Mouse (Mus musculus) urinary bladder, postnatal 4 days (tissue): ENCODE data around the gene Hif3a.

ENCODE experiments used
- DNase-seq, 2 experiments: peaks; one replicate each; pipeline ENCODE4 v3.0.0; 2021 to 2022; ENCODE audit warnings: low spot score in 2 of 2

The Hif3a gene

GRCm38 (mm10) chr7:17024814-17025504, 37.3 kb downstream of the Hif3a start:
- no peak for DNase-seq

- no peak for DNase-seq
Measured at GRCm38 (mm10) chr7:17024141-17024540, 38.1 kb downstream of the Hif3a start.

GRCm38 (mm10) chr7:17023701-17024100, 38.5 kb downstream of the Hif3a start:
- DNase-seq: no peak

DNA sequence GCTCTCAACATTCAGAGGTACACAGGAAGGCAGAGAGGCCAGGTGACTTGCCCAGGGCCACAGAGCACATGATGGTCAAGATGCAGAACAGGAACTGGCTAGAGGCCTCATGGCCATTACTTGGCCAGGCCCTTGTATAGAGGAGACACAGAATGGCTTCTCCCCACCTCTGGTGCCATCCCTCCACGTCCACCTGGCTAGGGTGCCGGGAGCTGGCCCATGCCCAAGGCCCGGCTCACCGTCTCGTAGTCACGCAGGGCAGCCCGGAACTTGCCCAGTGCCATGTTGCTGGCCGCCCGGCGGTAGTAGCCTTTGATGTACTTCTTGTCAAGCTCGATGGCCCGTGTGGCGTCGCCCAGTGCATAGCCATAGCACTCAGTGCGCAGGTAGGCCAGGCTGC, 40.1 kb downstream of the Hif3a start:
- no peak for DNase-seq

- DNase-seq: no peak
Measured at GRCm38 (mm10) chr7:17019426-17020166, 42.6 kb downstream of the Hif3a start.

- DNase-seq: no peak
Measured at GRCm38 (mm10) chr7:17017921-17018320, 44.3 kb downstream of the Hif3a start.

- DNase-seq: peak; percentile 82 to 87
Measured at GRCm38 (mm10) chr7:17017036-17017435, 45.2 kb downstream of the Hif3a start.

- DNase-seq: no peak
Measured at GRCm38 (mm10) chr7:17015381-17015780, 46.8 kb downstream of the Hif3a start.

DNA sequence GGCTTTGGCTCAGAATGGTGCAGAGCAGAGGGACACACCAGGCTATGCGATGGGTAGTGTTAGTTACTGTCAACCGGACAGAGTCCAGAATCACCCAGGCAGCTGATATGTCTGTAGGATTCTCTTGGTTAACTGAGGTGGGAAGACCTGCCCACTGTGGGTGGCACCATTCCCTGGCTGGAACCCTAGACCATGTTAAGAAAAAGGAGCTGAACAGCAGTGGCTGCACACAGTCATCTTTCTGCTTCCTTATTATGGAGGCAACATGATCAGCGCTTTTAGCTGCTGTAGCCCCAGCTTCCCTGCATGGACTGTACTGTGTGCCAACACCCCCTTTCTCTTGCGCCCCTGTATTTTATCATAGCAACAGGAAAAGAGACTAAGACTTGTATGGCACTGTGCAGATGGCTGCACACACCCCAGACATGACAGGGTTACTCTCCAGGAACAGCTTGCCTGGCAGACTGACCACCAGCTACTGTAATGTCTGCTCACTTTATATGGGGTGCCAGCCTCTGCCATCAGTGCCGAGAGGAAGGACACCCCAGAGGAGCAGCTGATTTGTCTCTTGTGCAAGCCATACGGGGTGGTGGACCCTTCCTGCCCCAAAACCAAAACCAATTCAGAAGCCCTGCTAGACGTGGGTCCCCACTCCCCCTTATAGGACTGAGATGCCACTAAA, 50.2 kb downstream of the Hif3a start:
- no peak for DNase-seq

- no peak for DNase-seq
Measured at GRCm38 (mm10) chr7:17010010-17010347, 52.2 kb downstream of the Hif3a start.

GRCm38 (mm10) chr7:17009326-17010009, 52.8 kb downstream of the Hif3a start:
- no peak for DNase-seq

DNA sequence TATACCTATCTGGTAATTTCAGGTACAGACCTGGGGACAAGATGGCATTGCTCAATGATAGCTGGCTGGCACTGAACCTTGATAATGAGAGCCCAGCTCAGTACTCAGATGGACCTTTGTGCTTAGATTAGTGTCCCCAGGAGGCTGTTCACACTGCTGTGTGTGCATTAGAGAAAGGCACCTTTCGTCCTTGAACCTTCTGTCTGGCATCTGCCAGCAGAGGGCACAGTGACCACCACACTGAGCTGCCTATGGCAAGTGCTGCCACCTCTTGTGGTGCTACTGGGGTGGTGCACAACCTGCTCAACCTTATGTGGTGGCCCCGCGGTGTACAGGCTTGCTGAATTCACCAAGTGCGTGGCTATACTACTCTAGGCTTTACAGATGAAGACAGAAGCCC, 54.9 kb downstream of the Hif3a start:
- no peak for DNase-seq

DNA sequence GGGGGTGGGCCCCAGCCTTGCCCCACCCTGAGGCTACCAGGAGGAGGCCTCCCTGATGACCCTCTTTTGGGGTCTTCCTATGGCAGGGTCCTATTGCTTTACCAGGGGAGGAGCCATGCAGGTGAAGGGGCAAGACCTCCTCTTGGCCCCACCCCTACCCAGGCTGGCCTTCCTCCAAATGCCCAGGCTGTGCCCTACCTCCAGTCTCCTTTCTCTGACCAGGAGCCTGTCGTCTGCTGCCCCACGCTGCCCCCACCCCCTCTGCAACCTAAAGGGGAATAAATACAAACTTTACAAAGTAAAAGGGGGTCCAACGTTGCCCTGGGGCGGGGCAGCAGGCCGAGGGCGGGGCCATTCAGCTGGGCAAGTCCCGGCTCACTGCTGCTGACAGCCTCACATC, 57.5 kb downstream of the Hif3a start:
- DNase-seq: no peak

DNA sequence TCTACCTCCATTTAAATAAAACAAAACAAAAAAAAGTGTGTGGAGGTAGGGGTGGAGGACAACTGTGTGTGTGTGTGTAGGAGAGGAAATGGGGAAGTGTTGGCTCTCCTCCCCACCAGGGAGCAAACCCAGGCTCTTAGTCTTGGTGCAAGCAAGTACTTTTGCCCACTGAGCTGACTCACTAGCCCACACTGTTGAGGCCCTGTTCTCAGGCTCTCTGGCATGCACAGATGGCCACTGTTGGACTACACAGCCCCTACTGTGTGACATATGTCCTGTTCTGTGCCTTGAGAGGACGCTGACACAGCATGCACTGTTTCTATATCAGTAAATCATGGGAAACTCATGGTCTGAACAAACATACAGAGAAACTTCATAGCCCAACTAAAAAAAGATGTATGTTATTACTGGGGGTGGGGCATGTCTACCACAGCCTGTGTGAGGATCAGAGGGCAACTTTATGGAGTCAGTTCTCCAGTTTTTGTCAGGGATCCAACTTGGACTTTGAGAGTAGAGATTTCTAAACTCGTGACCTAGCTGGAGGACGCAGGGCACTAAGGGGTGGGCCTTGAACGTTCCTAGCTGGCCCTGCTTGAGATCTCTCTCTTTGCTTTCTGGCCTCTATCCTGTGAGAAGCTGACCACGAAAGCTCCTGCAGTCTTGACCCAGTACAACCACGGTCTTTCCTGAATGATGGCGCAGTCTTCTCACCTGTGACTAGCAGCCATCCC, 58.8 kb downstream of the Hif3a start:
- no peak for DNase-seq

- DNase-seq: peak; percentile 66 to 78
Measured at GRCm38 (mm10) chr7:17002375-17003195, 59.6 kb downstream of the Hif3a start.

- peak; percentile 81 to 93 for DNase-seq
Measured at GRCm38 (mm10) chr7:16999650-17000049, 62.6 kb downstream of the Hif3a start.

DNA sequence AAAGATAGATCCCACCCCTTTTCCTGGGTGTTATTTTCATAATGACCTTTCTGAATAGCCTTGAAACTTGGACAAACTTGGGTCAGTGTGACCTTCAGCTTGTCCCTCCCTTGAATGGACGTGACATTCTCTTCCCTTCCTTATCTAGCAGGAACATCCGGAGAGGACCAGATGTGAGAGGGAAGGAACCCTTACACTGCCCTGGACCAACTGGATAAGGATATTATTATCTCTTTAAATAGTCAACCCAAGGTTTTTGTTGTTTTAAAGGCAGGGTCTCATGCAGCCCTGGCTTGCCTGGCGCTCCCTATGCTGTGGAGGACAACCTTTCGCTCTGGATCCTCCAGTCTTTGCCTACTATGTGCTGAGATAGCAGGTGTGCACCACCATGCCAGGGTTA, 63.0 kb downstream of the Hif3a start:
- DNase-seq: no peak

DNA sequence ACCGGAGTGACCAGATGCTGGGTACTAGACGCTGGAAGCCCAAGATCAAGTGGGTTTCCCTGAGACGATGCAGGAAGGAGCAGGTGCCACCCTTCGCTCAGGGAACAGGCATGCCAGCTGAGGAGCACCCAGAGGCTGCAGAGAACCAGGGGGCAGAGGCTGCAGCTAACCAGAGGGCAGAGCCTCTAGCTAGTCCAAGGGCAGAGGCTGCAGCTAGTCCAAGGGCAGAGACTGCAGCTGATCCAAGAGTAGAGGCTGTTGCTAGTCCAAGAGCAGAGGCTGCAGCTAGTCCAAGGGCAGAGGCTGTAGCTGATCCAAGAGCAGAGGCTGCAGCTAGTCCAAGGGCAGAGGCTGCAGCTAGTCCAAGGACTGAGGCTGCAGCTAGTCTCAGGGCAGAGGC, 66.9 kb downstream of the Hif3a start:
- DNase-seq: no peak

- DNase-seq: peak in 1 of 2 experiments; percentile 21
Measured at GRCm38 (mm10) chr7:16994400-16994799, 67.8 kb downstream of the Hif3a start.

DNA sequence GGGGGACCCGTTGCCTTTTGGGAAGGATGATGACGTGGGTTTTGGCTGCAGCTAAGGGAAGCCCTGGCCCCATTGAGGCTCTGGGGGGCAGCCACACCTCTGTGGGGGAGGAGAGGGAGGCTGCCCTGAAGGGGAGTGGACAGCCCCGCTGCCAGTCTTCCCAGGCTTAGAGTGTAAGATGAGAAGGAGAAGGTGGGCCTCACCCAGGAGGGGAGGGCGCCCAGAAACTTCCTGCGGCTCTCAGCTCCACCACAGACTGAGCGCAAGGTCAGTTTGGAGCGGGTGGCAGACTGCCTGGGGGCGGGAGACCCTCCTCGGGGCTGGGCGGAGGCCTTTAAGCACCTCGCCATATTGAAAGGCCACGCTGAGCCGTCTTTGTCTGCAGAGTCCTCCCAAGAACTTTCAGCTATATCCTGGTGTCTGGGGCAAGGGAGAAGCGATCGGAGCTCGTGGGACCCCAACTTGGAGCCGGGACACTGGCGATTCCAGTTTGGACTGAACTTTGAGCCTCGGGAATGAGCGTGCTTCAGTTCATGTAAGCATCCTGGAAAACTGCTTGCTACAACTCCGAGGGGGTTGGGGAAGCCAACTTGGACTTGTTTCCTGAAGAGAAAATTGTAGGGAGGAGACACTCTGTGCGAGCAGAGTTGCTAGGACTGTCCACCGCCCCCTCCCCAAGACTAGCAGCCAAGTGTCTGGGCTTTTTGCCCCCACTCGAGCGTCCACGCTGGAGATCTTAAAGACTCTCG, 68.4 kb downstream of the Hif3a start:
- DNase-seq: peak; percentile 90 to 93
